Mouse (Mus musculus): Measurements from ENCODE around the gene Zdhhc14. TPM values are rescaled to one million over a fixed set of nuclear protein-coding genes. Genes with fewer than 3 reads are reported as not detected.

Zdhhc14 gene
- polyA plus RNA-seq, 1 experiment from 2014 or later: 0.93 TPM

DNA sequence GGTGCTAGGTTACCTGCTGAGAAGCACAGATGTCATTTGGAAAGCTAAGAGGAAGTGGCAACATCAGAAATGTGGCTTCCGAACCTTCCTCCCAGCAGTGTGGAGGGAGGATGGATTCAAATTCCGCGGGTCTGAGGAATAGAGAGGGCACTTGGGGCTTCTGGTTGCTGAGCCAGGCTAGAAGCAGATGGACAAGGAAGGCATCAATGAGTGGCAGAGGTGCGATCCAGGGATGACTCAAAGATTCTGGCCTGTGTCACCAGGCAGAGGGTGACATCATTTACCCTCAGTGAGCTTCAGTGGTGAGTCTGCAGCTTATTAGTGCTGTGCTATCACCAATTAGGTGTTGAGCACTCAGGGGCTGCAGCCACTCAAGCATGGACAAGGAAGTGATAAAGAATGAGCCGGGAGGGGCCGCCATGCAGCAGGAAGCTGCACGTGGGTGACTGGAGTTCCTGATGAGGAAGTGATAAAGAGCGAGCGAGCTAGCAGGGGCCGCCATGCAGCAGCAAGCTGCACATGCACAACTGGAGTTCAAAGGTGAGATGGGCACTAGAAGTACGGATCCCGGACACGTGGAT is 306.0 kb downstream of the Zdhhc14 start:
- DNase-seq (ENCODE audit: extremely low spot score, low spot score): no peak
- Histone ChIP-seq H3K9me3 (no peaks in the 10 kb centered on the region), H3K27me3 (ENCODE audit: poor library complexity, severe bottlenecking) (no peaks in the 10 kb centered on the region), H3K4me1 (peaks cover 17% of the 10 kb centered on the region), H3K36me3 (replicated peaks) (no peaks in the 10 kb centered on the region), H3K4me3 (no peak overlapping the region), H3K27ac (no peak overlapping the region)
- 71% methylated on average over 13 of the region's 13 CpGs for WGBS

DNA sequence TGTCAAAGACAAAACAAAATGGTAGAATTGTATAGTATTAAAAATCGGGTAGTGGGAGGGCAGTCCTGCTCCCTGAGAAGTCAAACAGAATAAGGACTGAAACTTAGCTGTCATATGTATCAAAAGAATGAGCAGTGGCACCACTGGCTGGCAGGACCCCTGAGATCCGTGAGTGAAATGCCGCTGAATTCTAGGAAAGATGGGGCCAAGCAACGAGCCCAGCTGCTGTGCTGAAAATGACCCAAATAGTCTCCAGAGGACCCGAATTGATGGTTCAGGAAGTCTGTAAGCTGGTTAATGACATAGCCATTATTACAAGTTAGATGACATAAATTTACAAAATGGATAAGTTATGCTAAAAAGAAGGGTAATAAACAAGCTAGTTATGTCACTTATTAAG is 306.5 kb downstream of the Zdhhc14 start:
- WGBS: 86% methylated on average over 5 of the region's 5 CpGs
- H3K27ac ChIP-seq: no peak overlapping the region
- H3K27me3 ChIP-seq (ENCODE audit: poor library complexity, severe bottlenecking): no peaks in the 10 kb centered on the region
- H3K4me1 ChIP-seq: peaks cover 17% of the 10 kb centered on the region
- H3K36me3 ChIP-seq (replicated peaks): no peaks in the 10 kb centered on the region
- no peak overlapping the region for H3K4me3 ChIP-seq
- no peak for DNase-seq (ENCODE audit: extremely low spot score, low spot score)
- no peaks in the 10 kb centered on the region for H3K9me3 ChIP-seq

DNA sequence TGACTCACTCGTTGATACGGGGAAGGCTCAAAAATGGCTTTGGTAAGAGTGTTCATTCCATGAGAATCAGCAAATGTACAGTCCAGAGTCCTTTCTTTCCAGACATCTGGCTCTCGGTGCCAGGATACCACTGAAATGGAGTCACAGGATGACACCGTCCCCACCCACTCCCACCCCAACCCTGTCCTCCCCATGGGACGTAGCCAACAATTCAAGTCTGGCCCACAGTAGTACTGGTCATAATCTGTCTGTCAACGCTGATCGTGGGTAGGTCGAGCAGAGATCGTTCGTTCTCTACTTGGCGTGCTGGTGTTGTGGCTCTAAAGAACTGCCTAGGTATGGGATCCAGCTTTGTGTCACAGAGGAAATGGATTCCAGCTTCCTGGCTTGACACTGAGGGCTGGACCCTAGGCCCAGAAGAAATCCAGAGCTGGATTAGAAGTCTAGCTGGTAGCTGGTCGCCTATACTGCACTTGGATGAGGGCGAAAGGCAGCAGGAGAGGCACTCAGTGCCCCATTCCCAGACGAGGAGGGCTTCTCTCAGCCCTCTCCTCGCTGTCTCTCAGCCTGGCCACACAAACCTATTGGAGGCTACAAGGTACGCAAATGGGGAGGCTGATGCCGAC is 307.2 kb downstream of the Zdhhc14 start:
- WGBS: 89% methylated on average over 17 of the region's 17 CpGs
- Histone ChIP-seq H3K4me1 (peaks cover 12% of the 10 kb centered on the region), H3K4me3 (no peak overlapping the region), H3K27ac (no peak overlapping the region), H3K27me3 (ENCODE audit: poor library complexity, severe bottlenecking) (no peaks in the 10 kb centered on the region), H3K9me3 (no peaks in the 10 kb centered on the region), H3K36me3 (replicated peaks) (no peaks in the 10 kb centered on the region)
- no peak for DNase-seq (ENCODE audit: extremely low spot score, low spot score)

GRCm38 (mm10) chr17:5800254-5800653 is 307.9 kb downstream of the Zdhhc14 start:
- Histone ChIP-seq H3K36me3 (replicated peaks) (no peaks in the 10 kb centered on the region), H3K9me3 (no peaks in the 10 kb centered on the region), H3K4me3 (no peak overlapping the region), H3K27ac (no peak overlapping the region), H3K4me1 (peaks cover 9% of the 10 kb centered on the region), H3K27me3 (ENCODE audit: poor library complexity, severe bottlenecking) (no peaks in the 10 kb centered on the region)
- DNase-seq (ENCODE audit: extremely low spot score, low spot score): no peak
- 84% methylated on average over 2 of the region's 2 CpGs for WGBS

GRCm38 (mm10) chr17:5800824-5801560 is 308.6 kb downstream of the Zdhhc14 start:
- no peak for DNase-seq (ENCODE audit: extremely low spot score, low spot score)
- 80% methylated on average over 7 of the region's 7 CpGs for WGBS
- no peak overlapping the region for H3K4me3 ChIP-seq
- H3K4me1 ChIP-seq: peaks cover 9% of the 10 kb centered on the region
- no peaks in the 10 kb centered on the region for H3K27me3 ChIP-seq (ENCODE audit: poor library complexity, severe bottlenecking)
- H3K36me3 ChIP-seq (replicated peaks): no peaks in the 10 kb centered on the region
- H3K9me3 ChIP-seq: no peaks in the 10 kb centered on the region
- no peak overlapping the region for H3K27ac ChIP-seq

DNA sequence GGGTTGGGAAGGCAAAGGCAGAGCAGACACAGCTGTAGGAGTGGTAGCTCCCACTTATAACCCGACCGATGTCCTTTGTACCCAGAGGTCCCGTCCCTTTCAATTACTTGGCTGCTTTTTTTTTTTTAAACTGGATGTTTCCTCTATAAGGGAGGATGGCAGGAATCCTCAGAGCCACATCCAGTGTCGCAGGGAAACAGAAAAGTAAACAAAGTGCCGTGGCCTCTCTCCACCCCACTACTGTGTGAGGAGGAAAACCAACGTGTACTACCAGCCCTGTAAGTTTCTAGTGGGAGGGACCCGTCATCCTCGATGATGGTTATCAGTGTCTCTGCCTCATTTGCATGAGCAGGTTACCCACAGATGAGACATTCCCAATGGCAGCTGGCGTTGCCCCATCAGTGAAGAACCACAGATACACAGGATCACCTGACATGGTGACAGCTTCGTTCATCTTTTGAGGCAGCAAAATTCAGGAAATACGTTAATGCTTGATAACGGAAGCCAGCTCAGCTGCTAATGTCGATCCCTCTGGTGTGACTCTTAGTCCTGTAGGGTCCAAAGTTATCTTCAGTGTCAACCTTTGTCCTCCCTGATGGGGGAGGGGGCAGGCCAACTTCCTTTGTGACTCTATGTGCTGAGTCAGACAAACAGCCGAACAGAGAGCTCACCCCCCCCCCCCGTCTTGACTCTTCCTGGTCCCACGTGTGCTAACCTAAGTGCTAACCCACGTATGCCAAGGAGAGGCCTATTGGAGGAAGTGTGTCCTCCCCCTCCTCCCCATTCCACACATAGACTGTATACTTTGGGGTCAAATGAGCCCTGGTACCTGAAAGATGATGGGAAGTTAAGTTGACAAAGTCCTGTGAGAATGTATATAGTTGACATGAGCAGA is 309.7 kb downstream of the Zdhhc14 start:
- H3K4me3 ChIP-seq: no peak overlapping the region
- DNase-seq (ENCODE audit: extremely low spot score, low spot score): no peak
- H3K27ac ChIP-seq: no peak overlapping the region
- 82% methylated on average over 17 of the region's 17 CpGs for WGBS
- no peaks in the 10 kb centered on the region for H3K36me3 ChIP-seq (replicated peaks)
- H3K4me1 ChIP-seq: peaks cover 7% of the 10 kb centered on the region; the same call in 1 of the 2 replicates
- no peaks in the 10 kb centered on the region for H3K9me3 ChIP-seq
- H3K27me3 ChIP-seq (ENCODE audit: poor library complexity, severe bottlenecking): no peaks in the 10 kb centered on the region

DNA sequence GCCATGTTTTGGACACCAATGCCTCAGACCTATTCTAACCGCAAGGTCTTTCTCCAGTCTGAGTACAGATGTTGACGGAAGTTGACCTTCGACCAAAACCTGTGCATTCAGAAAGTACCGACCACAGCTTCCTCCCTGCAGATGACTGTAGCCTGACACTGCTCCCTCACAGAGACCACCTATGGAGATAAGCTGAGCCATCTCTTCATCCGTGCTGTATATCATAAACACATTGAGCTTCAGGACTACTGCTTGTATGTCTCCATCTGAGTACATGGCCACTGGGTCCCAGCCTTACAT is 310.2 kb downstream of the Zdhhc14 start:
- Histone ChIP-seq H3K4me1 (peaks cover 7% of the 10 kb centered on the region; the same call in 1 of the 2 replicates), H3K9me3 (no peaks in the 10 kb centered on the region), H3K27me3 (ENCODE audit: poor library complexity, severe bottlenecking) (no peaks in the 10 kb centered on the region), H3K36me3 (replicated peaks) (no peaks in the 10 kb centered on the region), H3K4me3 (no peak overlapping the region), H3K27ac (no peak overlapping the region)
- 88% methylated on average over 5 of the region's 5 CpGs for WGBS
- DNase-seq (ENCODE audit: extremely low spot score, low spot score): no peak

Other genes starting within 250 kb of the Zdhhc14 start
- not detected in 2 replicates for gene Ldhal6b, start 73.8 kb upstream of the Zdhhc14 start, polyA plus RNA-seq (2016; fragmentation: Nextera tagmentation; extraction: Ambion mirVana)
- 125 and 129 TPM in 2 replicates for gene Tmem242, start 52.3 kb upstream of the Zdhhc14 start, polyA plus RNA-seq (2016; fragmentation: Nextera tagmentation; extraction: Ambion mirVana)